Mouse (Mus musculus) limb, embryonic 14.5 days (tissue): ENCODE data around the gene Mmd. TPM values are rescaled to one million over a fixed set of nuclear protein-coding genes. Genes with fewer than 3 reads are reported as not detected.

Experiments used
- ATAC-seq: fragments of 200-750 bp; cut with Nextera tagmentation; 2 replicates; pipeline ENCODE4 v1.8.0; 2017; ENCODE audit warnings: low read depth, moderate number of reproducible peaks, moderate TSS enrichment; ENCODE audit not compliant: low FRiP score
- DNase-seq: peaks from one replicate; pipeline ENCODE4 v3.0.0-alpha.2; 2015; ENCODE audit warnings: low spot score
- H3K27ac ChIP-seq: fragments of 300-500 bp; sonication (generic); replicated peaks from 2 replicates; pipeline ENCODE4 v1.5.1; 2014; ENCODE audit warnings: low read depth, mild to moderate bottlenecking, low read length, moderate library complexity, mixed read lengths
- H3K27me3 ChIP-seq: fragments of 300-500 bp; sonication (generic); 2 replicates; pipeline ENCODE4 v1.6.1; 2014; ENCODE audit warnings: low read length, mixed read lengths; ENCODE audit not compliant: control insufficient read depth, insufficient read depth
- H3K36me3 ChIP-seq: fragments of 300-500 bp; sonication (generic); 2 replicates; pipeline ENCODE4 v1.6.1; 2014; ENCODE audit warnings: mild to moderate bottlenecking, low read length, moderate library complexity, mixed read lengths; ENCODE audit not compliant: control insufficient read depth, insufficient read depth
- H3K4me1 ChIP-seq: fragments of 300-500 bp; sonication (generic); 2 replicates; pipeline ENCODE4 v1.6.1; 2014; ENCODE audit warnings: antibody characterized with exemption, low read length, mixed read lengths; ENCODE audit not compliant: control insufficient read depth, insufficient read depth
- H3K4me2 ChIP-seq: fragments of 300-500 bp; sonication (generic); replicated peaks from 2 replicates; pipeline ENCODE4 v1.6.1; 2014; ENCODE audit warnings: low read depth, mild to moderate bottlenecking, low read length, moderate library complexity; ENCODE audit not compliant: severe bottlenecking
- H3K4me3 ChIP-seq: fragments of 300-500 bp; sonication (generic); replicated peaks from 2 replicates; pipeline ENCODE4 v1.5.1; 2014; ENCODE audit warnings: low read length
- H3K9ac ChIP-seq: fragments of 300-500 bp; sonication (generic); 2 replicates; pipeline ENCODE4 v1.6.1; 2014; ENCODE audit warnings: mild to moderate bottlenecking, low read depth, low read length, moderate library complexity; ENCODE audit not compliant: severe bottlenecking
- H3K9me3 ChIP-seq: fragments of 300-500 bp; sonication (generic); 2 replicates; pipeline ENCODE4 v1.6.1; 2016; ENCODE audit warnings: low read length; ENCODE audit not compliant: control insufficient read depth
- POLR2A ChIP-seq: fragments of 200-500 bp; IDR thresholded peaks from 2 replicates; pipeline ENCODE4 v1.8.0; 2012; ENCODE audit warnings: inconsistent platforms, mild to moderate bottlenecking, moderate library complexity, borderline replicate concordance; ENCODE audit not compliant: insufficient read depth, insufficient read length; ENCODE audit errors: extremely low read depth
- WGBS: fragments of 180-500 bp; shearing (Covaris S2); extraction: QIAGEN DNeasy Blood & Tissue Kit; methylation state at CpG from one replicate; pipeline ENCODE4 v1.1.7; 2014; 5-methylcytosine and 5-hydroxymethylcytosine counted together
- polyA plus RNA-seq, 2 experiments: library from polyadenylated mRNA; depleted of rRNA in 1 of 2; stranded (reverse) in 1 of 2; unstranded in 1 of 2; fragments of >200 nt; fragmentation: Nextera tagmentation in 1 of 2; extraction: Ambion mirVana in 1 of 2; gene quantifications; 2 replicates each; pipeline versions ENCODE4 v1.2.1 to v1.2.3; 2012 to 2014

Gene Mmd
- polyA plus RNA-seq, 2 experiments: 24.1 to 26.1 TPM

- Histone ChIP-seq H3K9ac (no peak overlapping the region), H3K4me3 (no peak overlapping the region), H3K9me3 (no peaks in the 10 kb centered on the region), H3K4me2 (no peak overlapping the region), H3K36me3 (no peaks in the 10 kb centered on the region), H3K27me3 (no peaks in the 10 kb centered on the region), H3K27ac (no peak overlapping the region), H3K4me1 (peaks cover 7% of the 10 kb centered on the region; the same call in 1 of the 2 replicates)
- TF ChIP-seq POLR2A: no peak
- no peak for DNase-seq
- ATAC-seq: no peak
- WGBS: 82% methylated on average over 8 of the region's 8 CpGs
Observed at GRCm38 (mm10) chr11:90252366-90252765, 3.1 kb downstream of the Mmd start.

GRCm38 (mm10) chr11:90254536-90254935 lies 5.3 kb downstream of the Mmd start:
- H3K9ac ChIP-seq: no peak overlapping the region
- no peak overlapping the region for H3K4me3 ChIP-seq
- no peak overlapping the region for H3K4me2 ChIP-seq
- TF ChIP-seq POLR2A: no peak
- no peaks in the 10 kb centered on the region for H3K9me3 ChIP-seq
- no peaks in the 10 kb centered on the region for H3K27me3 ChIP-seq
- DNase-seq: no peak
- H3K27ac ChIP-seq: no peak overlapping the region
- H3K4me1 ChIP-seq: peaks cover 7% of the 10 kb centered on the region; the same call in 1 of the 2 replicates
- WGBS: 90% methylated on average over 3 of the region's 3 CpGs
- H3K36me3 ChIP-seq: no peaks in the 10 kb centered on the region
- ATAC-seq: no peak

- ATAC-seq: no peak
- WGBS: 75% methylated on average over 6 of the region's 6 CpGs
- H3K4me1 ChIP-seq: peaks cover 2% of the 10 kb centered on the region; the same call in 1 of the 2 replicates
Observed at GRCm38 (mm10) chr11:90255687-90256086, 6.4 kb downstream of the Mmd start.

GRCm38 (mm10) chr11:90256833-90257525 lies 7.7 kb downstream of the Mmd start:
- ATAC-seq (no peak), DNase-seq (no peak)
- no peak for TF ChIP-seq POLR2A

More at GRCm38 (mm10) chr11:90255687-90256086, 6.4 kb downstream of the Mmd start:
- peaks cover 10% of the 10 kb centered on the region for H3K36me3 ChIP-seq
- H3K9me3 ChIP-seq: no peaks in the 10 kb centered on the region
- H3K27ac ChIP-seq: no peak overlapping the region
- no peak overlapping the region for H3K9ac ChIP-seq
- no peaks in the 10 kb centered on the region for H3K27me3 ChIP-seq
- H3K4me3 ChIP-seq: no peak overlapping the region
- no peak overlapping the region for H3K4me2 ChIP-seq
- no peak for DNase-seq
- TF ChIP-seq POLR2A: no peak

GRCm38 (mm10) chr11:90258321-90258927 lies 9.2 kb downstream of the Mmd start:
- WGBS: 73% methylated on average over 10 of the region's 10 CpGs
- ATAC-seq: no peak
- Histone ChIP-seq H3K27me3 (no peaks in the 10 kb centered on the region), H3K4me1 (no peaks in the 10 kb centered on the region), H3K9me3 (no peaks in the 10 kb centered on the region), H3K27ac (no peak overlapping the region), H3K36me3 (peaks cover 37% of the 10 kb centered on the region), H3K4me3 (no peak overlapping the region), H3K9ac (no peak overlapping the region), H3K4me2 (no peak overlapping the region)
- TF ChIP-seq POLR2A: no peak
- no peak for DNase-seq

More at GRCm38 (mm10) chr11:90256833-90257525, 7.7 kb downstream of the Mmd start:
- no peaks in the 10 kb centered on the region for H3K27me3 ChIP-seq
- WGBS: 70% methylated on average over 16 of the region's 16 CpGs
- no peaks in the 10 kb centered on the region for H3K4me1 ChIP-seq
- H3K9ac ChIP-seq: no peak overlapping the region
- H3K4me2 ChIP-seq: no peak overlapping the region
- H3K27ac ChIP-seq: no peak overlapping the region
- no peaks in the 10 kb centered on the region for H3K9me3 ChIP-seq
- H3K36me3 ChIP-seq: peaks cover 23% of the 10 kb centered on the region
- no peak overlapping the region for H3K4me3 ChIP-seq
